Mouse (Mus musculus): Measurements from ENCODE around the gene Shcbp1l.
"Not testable (repeated sequence)": the region's sequence is repeated elsewhere in the genome, so short reads cannot be mapped to it uniquely, and the experiment has no call there.

GRCm38 (mm10) chr1:153385661-153386060 is 39.3 kb upstream of the Shcbp1l start:
- TF ChIP-seq CTCF (IDR thresholded peaks at IDR 0.05) = peak; percentile 29
- not testable (repeated sequence) for TF ChIP-seq POLR2A (IDR thresholded peaks at IDR 0.05; ENCODE audit: insufficient read depth, low read depth, low read length)

All from heart, adult 2 months (tissue).